Mouse (Mus musculus): ENCODE results near the gene Gpr18. TPM values are rescaled to one million over a fixed set of nuclear protein-coding genes. Genes with fewer than 3 reads are reported as not detected.

The Gpr18 gene
- polyA plus RNA-seq, 1 experiment from 2014 or later, result 0.42 TPM

- no peak for ATAC-seq (replicated peaks; ENCODE audit: insufficient number of reproducible peaks, low FRiP score, low TSS enrichment)
- Histone ChIP-seq H3K4me2 (no peak overlapping the region), H3K36me3 (ENCODE audit: control insufficient read depth, insufficient read depth, low read length) (no peaks in the 10 kb centered on the region), H3K27me3 (ENCODE audit: control insufficient read depth, insufficient read depth, low read length) (no peaks in the 10 kb centered on the region), H3K9ac (ENCODE audit: low read depth, low read length) (no peak overlapping the region), H3K9me3 (replicated peaks; ENCODE audit: control insufficient read depth, low read length) (no peaks in the 10 kb centered on the region), H3K27ac (ENCODE audit: low read depth, low read length) (no peak overlapping the region), H3K4me3 (ENCODE audit: low read depth, low read length) (no peak overlapping the region), H3K4me1 (ENCODE audit: control insufficient read depth, insufficient read depth, low read length) (peaks cover 22% of the 10 kb centered on the region)
- 90% methylated on average over 2 of the region's 2 CpGs for WGBS (ENCODE audit: insufficient replicate concordance)
These were observed 17.8 kb downstream of the Gpr18 start for GRCm38 (mm10) chr14:121897773-121898172.

GRCm38 (mm10) chr14:121896126-121897090 is 19.2 kb downstream of the Gpr18 start:
- Histone ChIP-seq H3K36me3 (ENCODE audit: control insufficient read depth, insufficient read depth, low read length) (no peaks in the 10 kb centered on the region), H3K4me2 (no peak overlapping the region), H3K27ac (ENCODE audit: low read depth, low read length) (no peak overlapping the region), H3K9me3 (replicated peaks; ENCODE audit: control insufficient read depth, low read length) (no peaks in the 10 kb centered on the region), H3K9ac (ENCODE audit: low read depth, low read length) (no peak overlapping the region), H3K27me3 (ENCODE audit: control insufficient read depth, insufficient read depth, low read length) (no peaks in the 10 kb centered on the region), H3K4me3 (ENCODE audit: low read depth, low read length) (no peak overlapping the region), H3K4me1 (ENCODE audit: control insufficient read depth, insufficient read depth, low read length) (peaks cover 22% of the 10 kb centered on the region)
- ATAC-seq (replicated peaks; ENCODE audit: insufficient number of reproducible peaks, low FRiP score, low TSS enrichment), result no peak
- 66% methylated on average over 6 of the region's 6 CpGs for WGBS (ENCODE audit: insufficient replicate concordance)

- Histone ChIP-seq H3K9me3 (replicated peaks; ENCODE audit: control insufficient read depth, low read length) (no peaks in the 10 kb centered on the region), H3K4me2 (no peak overlapping the region), H3K4me3 (ENCODE audit: low read depth, low read length) (no peak overlapping the region), H3K4me1 (ENCODE audit: control insufficient read depth, insufficient read depth, low read length) (peaks cover 22% of the 10 kb centered on the region), H3K27me3 (ENCODE audit: control insufficient read depth, insufficient read depth, low read length) (no peaks in the 10 kb centered on the region), H3K27ac (ENCODE audit: low read depth, low read length) (no peak overlapping the region), H3K9ac (ENCODE audit: low read depth, low read length) (no peak overlapping the region), H3K36me3 (ENCODE audit: control insufficient read depth, insufficient read depth, low read length) (peaks cover 2% of the 10 kb centered on the region; the same call in 1 of the 2 replicates)
- 85% methylated on average over 4 of the region's 4 CpGs for WGBS (ENCODE audit: insufficient replicate concordance)
- ATAC-seq (replicated peaks; ENCODE audit: insufficient number of reproducible peaks, low FRiP score, low TSS enrichment), result no peak
These were observed 20.3 kb downstream of the Gpr18 start for GRCm38 (mm10) chr14:121895316-121895715.

- Histone ChIP-seq H3K27ac (ENCODE audit: low read depth, low read length) (no peak overlapping the region), H3K9me3 (replicated peaks; ENCODE audit: control insufficient read depth, low read length) (no peaks in the 10 kb centered on the region), H3K4me2 (no peak overlapping the region), H3K27me3 (ENCODE audit: control insufficient read depth, insufficient read depth, low read length) (no peaks in the 10 kb centered on the region), H3K9ac (ENCODE audit: low read depth, low read length) (no peak overlapping the region), H3K4me3 (ENCODE audit: low read depth, low read length) (no peak overlapping the region), H3K36me3 (ENCODE audit: control insufficient read depth, insufficient read depth, low read length) (peaks cover 2% of the 10 kb centered on the region; the same call in 1 of the 2 replicates), H3K4me1 (ENCODE audit: control insufficient read depth, insufficient read depth, low read length) (peaks cover 20% of the 10 kb centered on the region)
- 81% methylated on average over 5 of the region's 5 CpGs for WGBS (ENCODE audit: insufficient replicate concordance)
- ATAC-seq (replicated peaks; ENCODE audit: insufficient number of reproducible peaks, low FRiP score, low TSS enrichment), result no peak
These were observed 21.0 kb downstream of the Gpr18 start for GRCm38 (mm10) chr14:121894511-121895135.

- no peak for ATAC-seq (replicated peaks; ENCODE audit: insufficient number of reproducible peaks, low FRiP score, low TSS enrichment)
- H3K27ac ChIP-seq (ENCODE audit: low read depth, low read length), result no peak overlapping the region
These were observed 21.8 kb downstream of the Gpr18 start for GRCm38 (mm10) chr14:121893747-121894146.

GRCm38 (mm10) chr14:121884150-121884797 is 31.3 kb downstream of the Gpr18 start:
- Histone ChIP-seq H3K4me3 (ENCODE audit: low read depth, low read length) (no peak overlapping the region), H3K27me3 (ENCODE audit: control insufficient read depth, insufficient read depth, low read length) (no peaks in the 10 kb centered on the region), H3K4me1 (ENCODE audit: control insufficient read depth, insufficient read depth, low read length) (peaks cover 30% of the 10 kb centered on the region), H3K27ac (ENCODE audit: low read depth, low read length) (peak overlapping the region; percentile 77), H3K36me3 (ENCODE audit: control insufficient read depth, insufficient read depth, low read length) (no peaks in the 10 kb centered on the region), H3K9me3 (replicated peaks; ENCODE audit: control insufficient read depth, low read length) (no peaks in the 10 kb centered on the region), H3K4me2 (peak overlapping the region; percentile 32), H3K9ac (ENCODE audit: low read depth, low read length) (no peak overlapping the region)
- 33% methylated on average over 6 of the region's 6 CpGs for WGBS (ENCODE audit: insufficient replicate concordance)
- ATAC-seq (replicated peaks; ENCODE audit: insufficient number of reproducible peaks, low FRiP score, low TSS enrichment), result peak; percentile 37; the same call in 1 of the 2 replicates

More at GRCm38 (mm10) chr14:121893747-121894146, 21.8 kb downstream of the Gpr18 start:
- Histone ChIP-seq H3K4me1 (ENCODE audit: control insufficient read depth, insufficient read depth, low read length) (peaks cover 11% of the 10 kb centered on the region), H3K4me2 (no peak overlapping the region), H3K4me3 (ENCODE audit: low read depth, low read length) (no peak overlapping the region), H3K9ac (ENCODE audit: low read depth, low read length) (no peak overlapping the region), H3K36me3 (ENCODE audit: control insufficient read depth, insufficient read depth, low read length) (peaks cover 2% of the 10 kb centered on the region; the same call in 1 of the 2 replicates), H3K27me3 (ENCODE audit: control insufficient read depth, insufficient read depth, low read length) (no peaks in the 10 kb centered on the region), H3K9me3 (replicated peaks; ENCODE audit: control insufficient read depth, low read length) (no peaks in the 10 kb centered on the region)
- 85% methylated on average over 6 of the region's 6 CpGs for WGBS (ENCODE audit: insufficient replicate concordance)

- Histone ChIP-seq H3K4me1 (ENCODE audit: control insufficient read depth, insufficient read depth, low read length) (peaks cover 21% of the 10 kb centered on the region), H3K9me3 (replicated peaks; ENCODE audit: control insufficient read depth, low read length) (no peaks in the 10 kb centered on the region), H3K9ac (ENCODE audit: low read depth, low read length) (no peak overlapping the region), H3K4me3 (ENCODE audit: low read depth, low read length) (no peak overlapping the region), H3K27ac (ENCODE audit: low read depth, low read length) (no peak overlapping the region), H3K27me3 (ENCODE audit: control insufficient read depth, insufficient read depth, low read length) (no peaks in the 10 kb centered on the region), H3K36me3 (ENCODE audit: control insufficient read depth, insufficient read depth, low read length) (no peaks in the 10 kb centered on the region), H3K4me2 (no peak overlapping the region)
- 84% methylated on average over 7 of the region's 7 CpGs for WGBS (ENCODE audit: insufficient replicate concordance)
- no peak for ATAC-seq (replicated peaks; ENCODE audit: insufficient number of reproducible peaks, low FRiP score, low TSS enrichment)
These were observed 34.4 kb downstream of the Gpr18 start for GRCm38 (mm10) chr14:121881211-121881610.

- peak overlapping the region; percentile 86 for H3K4me3 ChIP-seq (ENCODE audit: low read depth, low read length)
- peak overlapping the region; percentile 95 for H3K4me2 ChIP-seq
- 18% methylated on average over 16 of the region's 16 CpGs for WGBS (ENCODE audit: insufficient replicate concordance)
- H3K27me3 ChIP-seq (ENCODE audit: control insufficient read depth, insufficient read depth, low read length), result no peaks in the 10 kb centered on the region
- no peak for ATAC-seq (replicated peaks; ENCODE audit: insufficient number of reproducible peaks, low FRiP score, low TSS enrichment)
- peaks cover 10% of the 10 kb centered on the region for H3K4me1 ChIP-seq (ENCODE audit: control insufficient read depth, insufficient read depth, low read length)
- H3K27ac ChIP-seq (ENCODE audit: low read depth, low read length), result no peak overlapping the region
- no peaks in the 10 kb centered on the region for H3K36me3 ChIP-seq (ENCODE audit: control insufficient read depth, insufficient read depth, low read length)
- H3K9me3 ChIP-seq (replicated peaks; ENCODE audit: control insufficient read depth, low read length), result no peaks in the 10 kb centered on the region
- H3K9ac ChIP-seq (ENCODE audit: low read depth, low read length), result peak overlapping the region; percentile 96
These were observed 36.2 kb downstream of the Gpr18 start for GRCm38 (mm10) chr14:121879266-121879840.

Measured in heart, embryonic 11.5 days (tissue).